Mouse (Mus musculus) retina, embryonic 14.5 days (tissue): ENCODE data around the gene Cgnl1.
"Not testable (repeated sequence)": the region's sequence is repeated elsewhere in the genome, so short reads cannot be mapped to it uniquely, and the experiment has no call there.

Experiments used
- DNase-seq: peaks from one replicate; pipeline ENCODE4 v3.0.0-alpha.2; 2015; ENCODE audit warnings: low spot score

The Cgnl1 gene

DNA sequence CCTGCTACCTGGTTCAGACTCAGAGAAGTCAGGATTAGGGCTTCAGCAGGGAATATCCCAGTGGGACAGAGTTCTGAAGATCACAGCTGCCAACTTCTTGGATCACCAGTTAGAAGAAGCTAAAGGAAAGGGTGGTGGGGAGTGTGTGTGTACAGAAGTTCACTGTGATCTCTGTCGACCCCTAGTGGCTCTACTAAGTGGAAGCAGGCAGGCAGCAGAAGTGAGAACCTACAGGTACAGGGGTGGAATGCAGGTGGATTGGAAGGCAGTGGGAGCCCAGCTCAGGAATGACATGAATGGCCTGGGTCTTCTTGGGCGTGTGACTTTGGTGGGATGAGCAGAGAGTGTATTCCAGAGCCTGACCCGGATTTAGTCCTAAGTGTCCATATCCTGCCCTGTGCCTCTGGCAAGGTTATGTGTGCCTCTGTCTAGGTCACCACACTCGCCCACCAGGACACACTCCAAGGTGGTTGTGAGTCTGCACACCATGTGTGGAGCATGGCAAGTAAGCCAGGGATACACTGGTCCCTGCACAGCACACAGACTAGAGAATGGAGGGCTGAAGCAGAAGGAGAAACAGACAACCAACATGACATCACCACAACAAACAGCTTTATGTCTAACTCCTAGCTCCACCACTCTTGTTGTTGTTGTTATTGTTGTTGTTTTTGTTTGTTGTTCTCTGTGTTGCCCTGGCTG, 147.4 kb downstream of the Cgnl1 start:
- DNase-seq, result peak; percentile 81

DNA sequence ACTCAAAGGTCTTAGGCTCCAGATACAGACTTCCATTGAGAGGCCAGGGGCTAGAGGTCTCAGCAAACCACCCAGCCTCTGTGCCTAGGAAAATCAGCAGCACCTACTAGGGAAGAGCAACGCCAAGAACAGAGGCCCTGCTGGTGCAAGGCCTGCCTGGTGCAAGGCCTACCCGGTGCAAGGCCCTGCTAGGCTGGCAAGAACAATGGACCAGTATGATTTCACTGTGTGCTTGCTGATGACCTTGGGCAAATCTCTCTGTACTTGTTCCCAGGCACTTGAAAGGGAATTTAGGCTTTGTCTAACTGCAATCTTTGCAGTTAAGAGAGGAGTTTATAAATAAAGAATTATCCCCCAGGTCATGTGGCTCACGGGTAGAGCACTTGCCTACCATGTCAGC, 148.8 kb downstream of the Cgnl1 start:
- DNase-seq, result no peak

DNA sequence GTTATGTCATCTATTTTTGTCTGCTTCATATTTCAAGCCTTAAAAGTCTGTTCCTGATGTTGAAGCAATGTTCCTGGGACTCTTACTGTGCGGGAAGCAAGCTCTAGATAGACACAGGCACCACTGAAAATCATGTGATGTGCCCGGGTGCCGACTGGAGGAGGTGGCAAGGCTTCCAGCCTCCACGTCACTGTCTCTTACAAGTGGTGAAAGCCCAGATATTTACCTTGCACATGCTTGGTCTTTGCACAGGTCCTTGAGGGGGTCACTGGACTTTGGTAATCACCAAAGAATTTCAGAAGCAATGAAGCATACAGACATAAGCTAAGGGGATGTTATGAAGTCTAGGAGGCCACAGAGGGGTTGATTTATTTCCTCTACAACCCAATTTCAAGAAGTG, 149.4 kb downstream of the Cgnl1 start:
- DNase-seq, result no peak

DNA sequence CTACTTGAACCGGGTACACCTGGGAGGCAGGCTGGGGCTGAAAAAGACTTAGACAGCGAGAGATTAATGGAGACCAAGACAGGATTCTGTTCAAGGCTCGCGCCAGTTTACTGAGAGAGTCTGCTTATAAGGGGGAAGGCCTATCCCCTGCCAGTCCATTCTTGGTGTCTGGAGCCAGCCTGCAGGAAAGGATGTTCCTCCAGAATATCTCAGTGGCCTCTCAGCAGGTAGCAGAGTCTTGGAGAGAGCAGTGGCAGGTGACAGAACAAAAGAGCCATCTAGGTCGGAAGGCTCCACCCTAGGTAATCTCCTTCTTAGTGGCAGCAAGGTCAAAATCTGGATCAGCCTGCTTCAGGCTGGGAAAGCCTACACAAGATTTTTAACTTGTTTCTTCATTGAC, 151.3 kb downstream of the Cgnl1 start:
- DNase-seq, result not testable (repeated sequence)

DNA sequence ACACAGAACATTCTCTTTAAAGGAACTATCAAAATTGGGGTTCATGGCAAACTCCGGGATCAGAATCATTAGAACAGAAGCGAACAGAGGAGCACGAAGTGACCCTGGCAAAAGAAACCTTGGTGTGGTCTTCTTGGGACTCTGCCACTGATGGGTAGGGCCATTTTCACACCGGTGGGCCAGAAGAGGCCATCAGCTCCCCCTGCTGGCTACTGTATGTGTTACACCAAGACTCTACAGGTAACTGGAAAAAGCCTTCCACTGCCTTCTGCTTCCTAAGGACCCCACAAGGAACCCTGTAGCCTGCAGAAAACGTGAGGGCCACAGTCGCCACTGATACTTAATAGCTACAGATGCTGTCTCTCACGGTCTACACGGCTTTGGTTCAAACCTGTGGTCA, 154.0 kb downstream of the Cgnl1 start:
- DNase-seq, result peak; percentile 70

DNA sequence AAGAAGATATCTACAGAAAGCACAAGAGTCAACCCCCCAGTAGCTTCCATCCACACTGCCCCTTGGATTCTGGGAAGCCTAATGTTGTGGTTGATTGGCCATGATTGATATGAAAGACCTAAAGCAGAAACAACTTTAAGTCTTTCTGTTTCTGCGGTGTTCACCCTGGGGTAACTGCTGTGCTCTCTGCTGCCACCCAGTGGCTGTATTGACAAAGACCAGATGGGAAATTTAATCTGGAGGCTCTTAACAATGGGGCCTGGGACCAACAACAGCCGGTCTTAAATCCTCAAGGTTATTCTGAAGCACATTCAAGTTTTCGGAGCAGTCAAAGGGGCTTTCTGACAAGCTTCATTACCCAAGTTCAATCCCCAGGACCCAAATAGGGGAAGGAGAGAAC, 155.2 kb downstream of the Cgnl1 start:
- peak; percentile 87 for DNase-seq

DNA sequence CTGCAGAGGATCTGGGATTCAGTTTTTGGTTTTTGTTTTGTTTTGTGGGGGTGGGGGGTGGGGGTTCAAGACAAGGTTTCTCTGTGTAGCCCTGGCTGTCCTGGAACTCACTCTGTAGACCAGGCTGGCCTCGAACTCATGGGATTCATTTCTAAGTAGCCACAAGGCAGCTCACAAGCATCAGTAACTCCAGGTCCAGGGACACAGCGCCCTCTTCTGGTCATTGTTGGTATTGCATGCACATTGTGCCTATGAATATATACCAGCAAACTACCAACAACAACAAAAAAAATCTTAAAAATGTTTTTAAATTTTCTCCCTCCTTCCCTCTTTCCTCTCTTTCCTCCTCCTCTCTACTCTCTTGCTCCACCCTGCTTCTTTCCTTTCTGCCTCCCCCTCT, 156.8 kb downstream of the Cgnl1 start:
- peak; percentile 51 for DNase-seq

DNA sequence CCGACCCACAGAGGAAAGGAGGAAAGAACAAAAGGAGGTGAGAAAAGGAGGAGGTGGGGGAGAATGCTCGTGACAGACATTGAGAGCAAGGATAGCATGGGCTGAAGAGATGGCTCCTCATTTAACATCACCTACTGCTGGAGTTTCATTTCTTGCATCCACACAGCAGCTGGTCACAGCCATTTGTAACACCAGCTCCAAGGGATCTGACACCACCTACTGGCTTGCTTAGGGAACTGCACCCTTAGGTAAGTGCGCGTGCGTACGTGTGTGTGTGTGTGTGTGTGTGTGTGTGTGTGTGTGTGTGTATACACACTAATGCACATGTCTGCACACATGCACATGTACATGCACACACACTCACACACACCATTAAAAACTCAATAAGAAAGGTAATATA, 158.4 kb downstream of the Cgnl1 start:
- peak; percentile 25 for DNase-seq

DNA sequence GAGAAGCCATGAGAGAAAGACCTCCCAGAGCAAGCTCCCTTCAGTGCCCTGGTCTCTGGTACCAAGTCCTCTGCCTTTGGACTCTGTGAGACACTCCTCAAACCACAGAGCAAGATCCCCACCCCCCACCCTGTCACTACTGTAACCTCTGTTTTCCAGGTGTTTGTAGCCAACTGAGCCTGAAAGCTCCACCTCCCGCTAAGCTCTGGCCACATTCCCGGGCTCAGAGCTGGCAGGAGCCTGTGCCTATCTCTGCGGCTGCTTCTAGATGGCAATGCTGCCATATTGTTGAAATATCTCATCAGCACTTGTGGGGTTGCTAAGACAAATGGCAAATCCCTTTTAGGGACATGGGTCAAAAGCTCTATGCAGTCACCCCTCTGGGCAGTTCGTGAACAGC, 159.5 kb downstream of the Cgnl1 start:
- no peak for DNase-seq

DNA sequence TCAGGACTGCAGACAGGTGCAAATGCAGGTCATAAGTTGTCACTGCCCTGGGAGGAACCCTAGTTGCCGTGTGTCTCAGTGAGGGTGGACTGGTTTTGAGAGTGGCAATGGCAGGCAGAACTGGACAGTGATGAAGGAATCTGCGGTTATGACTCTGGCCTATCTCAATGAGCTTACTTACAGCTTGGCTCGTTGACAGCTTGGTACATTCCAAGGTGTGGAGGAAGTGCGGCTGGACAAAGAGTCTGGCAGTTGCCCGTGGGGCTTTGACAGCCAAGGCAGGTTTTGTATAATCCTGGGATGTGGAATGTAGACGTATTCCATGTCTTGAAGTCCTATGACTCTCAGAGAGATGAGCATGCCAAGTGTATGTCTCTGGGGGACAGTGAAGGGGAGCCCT, 162.4 kb downstream of the Cgnl1 start:
- DNase-seq, result no peak

DNA sequence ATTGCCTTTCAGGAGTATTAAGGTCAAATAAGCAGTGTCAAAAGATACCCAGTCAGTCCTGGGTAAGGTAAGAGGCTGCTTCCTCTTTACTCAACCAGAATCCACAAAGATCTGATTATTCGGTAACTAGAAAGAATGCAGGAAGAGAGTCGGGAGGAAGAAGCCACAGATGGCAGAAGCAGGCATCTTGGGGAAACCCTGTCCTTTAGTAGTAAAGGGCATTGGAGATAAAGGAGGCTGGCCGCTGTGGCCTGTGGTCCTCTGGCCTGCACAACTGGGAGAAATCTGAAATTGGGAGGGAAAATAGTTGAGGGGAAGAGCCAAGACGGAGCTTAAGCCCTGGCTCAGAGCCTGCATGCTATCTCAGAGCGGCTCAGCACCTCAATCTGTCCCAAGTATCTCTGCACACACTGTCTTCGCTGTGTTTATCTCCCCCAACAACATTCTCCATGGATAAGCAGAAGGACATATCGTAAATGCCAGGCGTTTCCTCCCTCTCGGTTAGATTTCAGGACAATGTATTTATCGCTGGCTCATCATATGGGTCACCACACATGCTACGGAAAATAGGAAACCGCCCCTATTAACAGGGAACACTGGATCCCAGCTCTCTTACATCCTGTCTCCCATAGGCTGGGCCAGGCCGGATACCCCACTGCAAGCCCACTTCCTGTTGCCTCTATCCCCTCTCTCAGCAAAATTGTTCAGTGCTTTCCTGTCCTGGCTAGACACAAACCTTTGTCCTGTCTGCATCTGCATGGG, 164.9 kb downstream of the Cgnl1 start:
- no peak for DNase-seq

DNA sequence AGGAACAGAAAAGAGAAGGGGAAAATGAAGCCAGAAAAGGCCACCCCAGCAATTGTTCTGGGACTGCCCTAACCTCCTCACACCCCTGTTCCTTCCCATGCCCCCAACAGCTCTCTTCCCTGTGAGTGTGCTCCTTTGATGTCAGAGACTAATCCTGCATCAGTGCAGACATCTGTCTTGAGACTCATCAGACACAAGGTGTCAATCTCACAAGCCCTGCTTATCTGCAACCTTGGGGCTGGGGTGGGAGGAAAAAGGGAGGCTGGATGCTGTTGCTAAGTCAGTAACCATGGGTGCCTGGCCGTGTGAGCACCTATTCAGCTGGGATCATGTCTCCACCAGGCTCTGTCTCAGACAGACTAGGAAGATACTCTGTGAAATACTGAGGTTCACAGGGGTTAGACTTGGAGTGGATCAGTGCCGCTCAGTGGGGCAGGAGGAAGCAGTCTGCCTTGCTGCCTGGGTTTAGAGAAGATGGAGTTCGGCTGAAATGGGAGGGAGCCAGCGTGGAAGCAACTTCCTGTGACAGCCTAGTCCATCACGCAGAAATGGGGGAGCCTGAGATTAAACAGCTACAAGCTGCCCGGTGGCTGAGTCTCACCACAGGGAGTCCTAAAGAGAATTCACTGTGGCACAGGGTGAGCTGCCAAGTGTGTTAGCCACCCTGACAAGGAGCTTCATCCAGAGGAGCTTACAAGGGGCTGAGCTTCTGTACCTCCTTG, 166.3 kb downstream of the Cgnl1 start:
- DNase-seq, result no peak

DNA sequence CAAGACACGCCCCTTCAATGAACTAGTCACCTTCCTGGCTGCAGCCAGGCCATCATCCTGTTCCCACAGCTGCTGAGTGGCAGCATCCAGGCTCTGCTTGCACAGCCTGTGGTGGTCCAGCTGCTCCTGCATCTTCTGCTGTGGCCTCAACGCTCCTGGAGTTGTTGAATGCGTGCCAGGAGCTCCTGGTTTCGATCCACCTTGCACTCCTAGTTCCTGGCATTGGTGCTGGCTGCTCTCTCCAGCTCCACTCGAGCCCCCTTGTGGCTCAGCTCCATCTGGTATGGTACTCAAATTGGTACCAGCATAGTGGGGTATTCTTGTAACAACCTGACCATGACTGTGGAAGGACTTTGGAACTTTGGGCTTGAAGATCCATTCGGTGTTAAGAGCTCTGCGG, 171.5 kb downstream of the Cgnl1 start:
- no peak for DNase-seq

DNA sequence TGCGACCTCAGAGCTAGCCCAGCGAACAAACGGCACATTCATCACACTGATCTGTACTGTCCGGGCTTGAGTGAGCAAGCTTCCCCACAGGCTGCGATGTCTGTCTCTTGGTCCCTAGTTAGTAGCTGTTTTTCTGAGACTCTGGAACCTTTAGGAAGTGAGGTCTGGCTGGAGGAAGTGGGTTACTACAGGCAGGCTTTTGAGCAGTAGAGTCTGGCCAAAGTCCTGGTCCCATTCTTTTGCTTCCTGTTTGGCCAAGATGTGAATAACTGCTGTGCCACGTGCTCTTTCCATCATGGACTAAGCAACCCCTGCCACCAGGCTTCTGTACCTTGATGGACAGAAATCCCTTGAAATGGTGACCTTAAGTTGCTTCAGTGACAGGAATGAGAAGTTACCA, 174.5 kb downstream of the Cgnl1 start:
- no peak for DNase-seq

DNA sequence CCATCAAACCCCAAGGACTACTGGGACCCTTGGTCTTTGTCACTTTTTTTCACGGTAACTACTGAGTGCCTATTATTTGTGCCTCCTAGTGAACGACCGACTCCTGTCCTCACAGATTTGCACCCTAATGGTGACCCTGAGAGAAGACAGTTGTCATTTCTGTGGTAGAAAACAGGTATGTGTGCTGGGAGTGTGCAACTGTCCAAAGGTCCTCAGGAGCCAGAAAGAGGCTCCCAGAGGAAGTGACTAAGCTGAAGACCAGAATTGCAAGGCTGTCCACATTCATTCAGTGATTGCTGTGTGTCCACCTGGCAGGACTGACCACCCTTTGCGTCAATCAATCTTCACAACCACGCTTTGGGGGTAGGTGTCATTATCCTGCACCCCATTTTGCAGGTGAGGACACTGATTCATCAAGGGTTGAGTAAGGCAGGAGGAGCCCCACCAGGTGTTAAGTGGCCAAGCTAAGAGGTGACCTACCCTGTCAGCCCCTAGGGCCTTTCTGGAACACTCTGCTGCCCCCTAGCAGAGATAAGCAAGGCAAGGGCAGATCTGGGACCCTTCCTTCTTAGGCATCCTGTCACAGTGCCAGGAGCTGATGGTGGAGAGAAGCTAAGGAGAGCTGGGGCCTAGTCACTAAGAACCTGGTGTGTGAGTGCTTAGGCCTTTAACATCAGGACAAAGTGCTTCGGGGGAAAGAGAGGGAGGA, 178.7 kb downstream of the Cgnl1 start:
- no peak for DNase-seq

DNA sequence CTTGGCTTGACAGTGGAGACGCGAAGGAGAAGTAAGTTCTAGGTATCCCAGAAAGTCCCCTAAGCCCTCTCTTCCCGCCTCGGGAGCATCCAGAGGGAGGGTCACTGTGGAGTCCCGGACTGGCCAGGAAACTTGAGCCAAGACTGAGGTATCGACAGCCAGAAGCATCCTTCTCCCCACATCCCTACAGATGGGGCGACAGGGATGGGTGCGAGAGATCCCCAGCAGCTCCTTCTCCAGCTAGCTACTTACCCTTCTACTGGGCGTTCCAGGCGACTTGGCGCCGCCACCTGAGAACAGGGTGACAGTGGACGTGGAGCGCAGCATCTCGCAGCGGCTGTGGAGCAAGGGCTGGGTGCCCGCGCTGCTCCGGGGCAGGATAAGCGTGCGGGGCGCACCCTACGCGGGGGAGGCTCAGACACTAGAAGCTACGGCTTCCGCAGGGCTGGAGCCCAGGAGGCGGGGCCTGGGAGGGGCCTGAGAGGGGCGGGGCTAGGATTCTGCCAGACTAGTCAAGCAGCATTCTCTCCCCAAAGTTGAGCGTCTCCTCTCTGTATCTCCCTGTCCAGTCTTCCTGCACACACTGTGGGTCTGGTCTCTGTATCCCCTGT, 179.4 kb downstream of the Cgnl1 start, which contains the start of gene Myzap:
Myzap (minus strand) TSS at position 423 of the 611 bp plus-strand sequence.
- DNase-seq, result peak; percentile 83

DNA sequence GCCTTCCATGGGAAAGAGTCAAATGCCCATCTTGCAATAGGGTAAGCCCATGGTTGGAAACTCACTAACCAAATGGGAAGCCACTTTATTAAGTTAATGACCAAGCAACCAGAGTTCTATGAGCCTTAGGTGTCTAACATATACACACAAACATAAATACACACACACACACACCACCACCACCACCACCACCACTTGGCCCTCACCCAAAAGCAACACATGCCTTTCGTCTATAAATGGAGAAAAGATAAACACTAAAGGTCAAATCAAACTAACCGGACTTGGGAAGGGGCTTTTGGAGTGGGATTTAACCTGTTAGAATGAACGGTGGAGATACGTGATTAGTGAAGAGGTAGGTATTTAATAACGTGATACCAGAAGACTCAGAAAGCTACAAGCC, 180.3 kb downstream of the Cgnl1 start:
- DNase-seq, result no peak

DNA sequence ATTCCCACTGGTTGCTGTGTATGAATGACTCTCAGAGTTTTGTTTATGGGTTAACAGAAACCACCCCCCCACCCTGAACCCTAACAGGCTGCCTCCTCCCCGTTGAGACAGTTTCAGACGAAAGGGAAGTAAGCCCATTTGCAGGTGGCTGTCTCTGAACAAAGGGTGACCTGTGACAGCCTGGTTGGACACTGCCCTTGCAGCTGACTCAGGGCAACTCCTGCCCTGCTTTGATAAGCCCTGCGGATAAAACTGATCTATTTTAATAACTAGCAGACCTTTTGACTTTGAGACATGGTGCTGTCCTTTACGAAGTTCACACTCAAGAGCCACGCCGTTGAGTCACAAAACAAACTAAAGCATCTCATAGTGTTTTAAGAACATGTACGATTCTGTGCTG, 181.6 kb downstream of the Cgnl1 start:
- DNase-seq, result no peak

DNA sequence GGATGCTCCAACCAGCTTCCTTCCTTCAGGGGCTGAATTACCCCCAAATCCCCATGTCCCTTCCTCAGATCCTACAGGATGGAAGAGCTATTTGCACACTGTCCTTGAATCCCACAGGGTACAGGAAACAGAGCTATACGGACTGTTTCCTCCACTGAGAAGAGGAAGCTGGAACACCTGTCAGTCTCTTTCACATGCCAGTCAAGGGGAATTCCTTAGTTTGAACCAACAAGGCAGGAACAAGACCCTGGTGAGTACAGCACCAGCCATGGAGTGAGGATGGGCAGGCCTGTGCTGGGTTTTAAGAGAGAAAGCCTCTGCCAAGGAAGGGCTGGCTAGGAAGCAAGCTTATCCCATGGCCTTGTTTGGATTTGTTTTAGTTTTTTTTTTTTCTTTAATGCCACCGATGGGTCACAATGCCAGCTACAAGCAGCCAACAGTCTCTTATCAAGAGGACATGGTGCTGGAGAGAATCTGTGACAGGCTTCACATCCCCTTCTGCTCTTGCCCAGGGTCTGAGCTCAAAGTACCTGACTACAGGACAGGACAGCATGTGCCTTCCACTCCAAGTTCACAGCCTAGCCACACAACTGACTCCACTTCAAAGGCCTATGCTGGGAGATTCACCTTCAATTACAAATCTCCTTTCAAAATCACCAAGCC, 182.3 kb downstream of the Cgnl1 start:
- no peak for DNase-seq

DNA sequence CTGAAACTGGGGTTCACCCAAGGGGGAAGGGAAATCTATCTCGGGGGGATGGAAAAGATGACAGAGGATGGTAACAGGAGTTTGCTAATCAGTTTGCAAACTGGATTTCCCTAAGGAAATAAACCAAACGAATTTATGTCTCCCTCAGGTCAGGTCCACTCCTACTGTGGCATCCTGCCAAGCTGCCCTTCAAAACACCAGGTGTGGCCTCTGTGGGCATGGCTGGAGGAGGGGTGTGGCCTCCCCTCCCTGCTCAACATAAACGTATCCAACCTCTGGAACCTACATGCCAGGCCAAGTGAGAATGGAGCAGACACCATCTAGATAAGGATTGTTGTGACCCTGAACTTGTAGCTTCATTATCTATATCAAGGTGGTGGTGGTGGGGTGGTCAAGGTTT, 185.0 kb downstream of the Cgnl1 start:
- DNase-seq, result no peak

DNA sequence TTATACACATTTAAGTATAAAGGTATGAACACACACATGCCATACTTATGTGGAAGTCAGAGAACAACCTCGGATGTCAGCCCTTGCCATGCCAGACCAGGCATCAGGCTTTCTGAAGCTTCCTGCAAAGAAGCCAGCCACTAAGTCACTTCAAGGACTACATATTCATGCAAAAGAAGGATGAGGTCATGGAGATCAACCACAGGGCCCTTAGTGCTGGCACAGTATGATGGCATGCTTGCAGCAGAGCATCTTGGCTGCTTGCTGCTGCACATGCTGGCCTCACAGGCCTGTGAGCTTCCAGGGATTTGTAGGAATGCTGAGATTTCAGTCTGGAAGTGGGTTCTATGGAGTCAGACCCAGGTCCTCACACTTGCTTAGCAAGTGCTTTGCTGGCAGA, 188.6 kb downstream of the Cgnl1 start:
- no peak for DNase-seq
